Mouse (Mus musculus) activated CD4-positive, CD25-positive, alpha-beta regulatory T cell, adult 9 weeks (primary cell): ENCODE results near the gene Ncr1. TPM values are rescaled to one million over a fixed set of nuclear protein-coding genes. Genes with fewer than 3 reads are reported as not detected.

Source experiments
- polyA plus RNA-seq: library from polyadenylated mRNA; unstranded; fragments of 100-300 nt; shearing (Covaris generic); gene quantifications from one replicate; pipeline ENCODE4 v1.2.1, GENCODE M21; 2017

The Ncr1 gene
- polyA plus RNA-seq = not detected

GRCm38 (mm10) chr7:4337509-4337908 is at the start of gene Ncr1:
TSS of gene Ncr1 (plus strand) at chr7:4337724.

Other genes with a start within 250 kb of the Ncr1 start
- 0.37 TPM for gene Ttyh1, start 218.3 kb upstream of the Ncr1 start, polyA plus RNA-seq
- gene Leng8, start 200.7 kb upstream of the Ncr1 start, polyA plus RNA-seq = 149 TPM
- gene Leng9, start 187.3 kb upstream of the Ncr1 start, polyA plus RNA-seq = 7.4 TPM
- gene Cdc42ep5, start 172.9 kb upstream of the Ncr1 start, polyA plus RNA-seq = not detected
- not detected for gene Lilra5, start 100.0 kb upstream of the Ncr1 start, polyA plus RNA-seq
- not detected for gene Gp6, start 60.0 kb downstream of the Ncr1 start, polyA plus RNA-seq
- gene Rdh13, start 107.9 kb downstream of the Ncr1 start, polyA plus RNA-seq = 4.9 TPM
- gene Eps8l1, start 123.0 kb downstream of the Ncr1 start, polyA plus RNA-seq = 11.1 TPM
- gene Ppp1r12c, start 164.0 kb downstream of the Ncr1 start, polyA plus RNA-seq = 29.9 TPM
- gene Tnnt1, start 178.7 kb downstream of the Ncr1 start, polyA plus RNA-seq = 4.5 TPM
- 1.5 TPM for gene Tnni3, start 186.5 kb downstream of the Ncr1 start, polyA plus RNA-seq
- gene Dnaaf3, start 194.7 kb downstream of the Ncr1 start, polyA plus RNA-seq = 1.2 TPM
- gene Syt5, start 209.8 kb downstream of the Ncr1 start, polyA plus RNA-seq = 0.26 TPM